Mouse (Mus musculus) mature B cell (primary cell): ENCODE measurements at regions not wholly inside any gene's neighbourhood (a gene's known extent, or its start where the extent isn't known, plus 50 kb on each side); places are given as distances from the start of the nearest gene placed in this dataset.

ENCODE experiments used
- in situ Hi-C: fragments of 300-500 bp; cut with MboI; formaldehyde crosslinking; loops from 2 replicates; pipeline ENCODE4 v1.14.3; 2019

DNA sequence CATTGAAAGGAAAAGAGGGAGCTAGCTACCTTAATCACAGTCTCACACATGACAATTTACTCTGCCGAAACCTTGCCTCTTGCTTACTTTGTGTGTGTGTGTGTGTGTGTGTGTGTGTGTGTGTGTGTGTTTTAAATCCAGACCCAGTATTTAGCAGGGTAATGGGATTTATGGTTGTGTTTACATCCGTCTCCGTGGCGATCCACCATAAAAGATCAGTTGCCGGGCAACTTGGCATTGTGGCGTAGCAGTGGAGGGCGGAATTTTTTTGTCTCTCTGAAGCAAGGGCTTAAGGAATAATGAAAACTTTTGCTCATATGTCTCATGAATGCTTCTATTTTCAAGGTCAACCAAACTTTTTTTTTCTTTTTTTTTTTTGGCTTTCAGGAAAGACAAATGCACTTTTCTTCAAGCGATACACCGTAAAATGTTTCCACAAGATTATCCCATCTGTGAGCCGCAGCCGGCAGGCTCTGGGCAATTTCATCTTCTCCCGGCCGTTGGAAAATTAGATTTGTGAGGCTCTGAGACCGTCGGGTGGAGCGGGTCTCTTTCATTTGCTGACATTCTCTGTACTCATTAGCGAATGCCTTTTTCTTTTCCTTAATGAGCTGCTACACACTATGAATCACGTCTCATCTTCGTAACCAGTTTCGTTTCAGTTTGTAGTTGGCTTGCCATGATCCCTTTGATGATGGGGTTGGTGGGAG lies 53.9 kb upstream of the Ptch1 start:
- in situ Hi-C loops: no loop called here

- in situ Hi-C loops: no loop called here
Observed at GRCm38 (mm10) chr13:63627894-63628287, 54.5 kb upstream of the Ptch1 start.

DNA sequence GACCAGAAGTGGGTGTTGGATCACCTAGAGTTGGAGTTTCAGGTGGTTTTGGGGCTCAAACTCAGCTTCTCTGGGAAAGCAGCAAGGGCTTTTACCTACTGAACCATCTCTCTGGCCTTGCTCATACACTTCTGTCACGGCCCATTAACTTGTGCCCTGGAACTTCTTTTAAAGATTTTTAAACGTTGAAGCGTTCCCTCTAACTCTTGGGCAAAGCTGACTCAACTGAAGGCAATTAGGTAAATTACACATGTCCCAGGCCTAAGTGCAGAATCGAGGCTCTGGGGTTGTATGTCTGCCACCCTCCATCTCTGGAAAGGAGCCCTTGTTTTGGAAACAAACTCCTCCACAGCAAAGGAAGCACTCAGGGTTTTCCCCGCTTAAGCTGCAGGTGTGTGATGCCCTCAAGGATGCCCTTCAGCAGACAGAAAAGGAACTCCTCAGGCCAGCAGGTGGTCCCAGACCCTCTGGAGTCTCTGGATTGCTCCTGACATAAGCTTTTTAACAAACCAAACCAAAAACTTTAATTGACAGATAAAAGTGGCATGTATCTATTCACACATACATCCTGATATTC lies 58.5 kb upstream of the Ptch1 start:
- in situ Hi-C loops: no loop called here

- in situ Hi-C loops: no loop called here
Observed at GRCm38 (mm10) chr13:63634294-63634693, 60.9 kb upstream of the Ptch1 start.

DNA sequence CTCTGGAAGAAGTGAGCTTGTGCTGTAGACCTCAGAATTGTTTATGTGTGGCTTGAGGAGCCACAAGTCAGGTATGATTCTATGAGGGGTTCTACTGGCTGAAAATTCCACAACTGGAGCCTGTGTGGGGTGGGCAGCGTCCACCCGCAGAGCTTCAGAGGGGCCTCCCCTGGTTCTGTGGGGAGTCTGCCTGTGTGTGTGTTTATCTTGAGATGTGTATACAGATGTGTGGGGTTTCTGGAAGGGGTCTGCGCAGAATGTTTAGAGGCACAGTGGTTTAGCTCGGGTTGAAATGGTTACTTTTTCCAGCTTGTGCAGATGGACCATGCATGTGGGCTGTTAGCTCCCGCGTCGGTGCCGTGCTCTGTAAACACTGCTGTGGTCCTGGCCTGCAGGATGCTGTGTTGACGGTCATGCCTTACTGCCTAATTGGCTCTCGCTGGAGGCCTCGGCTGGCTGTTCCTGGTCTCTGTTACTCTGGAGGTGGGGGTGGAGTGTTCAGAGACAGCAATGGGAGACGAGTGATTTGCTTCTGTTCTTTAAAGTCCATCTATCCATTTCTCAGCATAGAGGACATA lies 68.3 kb upstream of the Ptch1 start:
- in situ Hi-C loops: no loop called here

- in situ Hi-C loops: no loop called here
Observed at GRCm38 (mm10) chr13:63642617-63643016, 69.2 kb upstream of the Ptch1 start.

- in situ Hi-C loops: no loop called here
Observed at GRCm38 (mm10) chr13:63643394-63643793, 70.0 kb upstream of the Ptch1 start.

DNA sequence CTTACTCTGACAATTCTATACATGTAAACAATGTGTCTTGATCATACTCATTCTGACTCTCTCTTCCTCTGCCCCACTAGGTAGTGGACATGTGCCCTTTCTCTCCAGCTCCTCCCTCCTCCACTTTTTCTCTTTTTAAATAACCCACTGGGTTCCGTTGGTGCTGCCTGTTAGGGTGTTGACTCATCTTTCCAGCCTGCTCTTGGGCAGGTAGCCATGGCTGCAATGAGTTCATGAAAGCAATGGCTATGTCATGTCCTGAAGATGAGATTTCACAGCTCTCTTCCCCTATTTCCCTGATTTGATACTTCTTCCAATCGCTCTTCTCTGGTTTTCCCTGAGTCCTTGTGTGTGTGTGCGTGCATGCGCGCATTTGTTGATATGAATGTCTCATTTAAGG lies 70.9 kb upstream of the Ptch1 start:
- in situ Hi-C loops: no loop called here

GRCm38 (mm10) chr13:63649058-63649647 lies 75.8 kb upstream of the Ptch1 start:
- in situ Hi-C loops: no loop called here

DNA sequence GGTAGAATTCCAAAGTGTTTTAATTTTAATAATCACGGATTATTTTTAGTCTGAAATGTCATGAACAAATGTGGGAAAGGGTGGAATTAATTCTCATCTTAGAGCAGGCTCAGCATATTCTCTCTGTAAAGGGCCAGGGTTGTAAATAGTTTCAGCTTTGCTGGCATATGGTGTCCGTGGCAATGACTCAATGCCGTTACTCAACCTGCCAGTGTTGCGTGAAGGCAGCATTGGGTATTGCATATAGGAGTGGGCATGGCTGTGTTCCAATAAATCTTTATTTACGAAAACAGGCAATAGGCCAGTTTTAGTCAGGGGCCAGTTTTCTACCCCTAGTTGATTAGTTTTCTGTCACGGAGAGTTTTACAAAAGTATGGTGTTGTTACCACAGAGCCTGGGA lies 81.1 kb upstream of the Ptch1 start:
- in situ Hi-C loops: no loop called here

- in situ Hi-C loops: no loop called here
Observed at GRCm38 (mm10) chr13:63657115-63657514, 83.7 kb upstream of the Ptch1 start.

DNA sequence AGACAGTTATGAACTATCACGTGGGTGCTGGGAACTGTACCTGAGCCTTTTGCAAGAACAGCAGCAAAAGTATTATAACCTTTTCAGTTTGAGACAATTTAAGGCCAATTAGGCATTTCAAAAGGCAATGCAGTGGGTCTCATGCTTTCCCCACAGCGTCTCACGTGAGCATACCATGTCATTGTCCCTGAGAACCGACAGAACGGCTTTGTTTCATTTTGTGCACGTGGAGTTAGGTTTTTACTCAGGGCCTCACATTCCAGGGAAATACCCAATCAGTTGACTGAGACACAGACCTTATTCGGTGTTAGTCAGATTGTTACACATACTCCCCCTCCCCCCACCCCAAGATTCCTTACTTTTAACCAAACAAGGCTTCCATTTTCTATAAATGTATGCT lies 86.0 kb upstream of the Ptch1 start:
- in situ Hi-C loops: no loop called here

DNA sequence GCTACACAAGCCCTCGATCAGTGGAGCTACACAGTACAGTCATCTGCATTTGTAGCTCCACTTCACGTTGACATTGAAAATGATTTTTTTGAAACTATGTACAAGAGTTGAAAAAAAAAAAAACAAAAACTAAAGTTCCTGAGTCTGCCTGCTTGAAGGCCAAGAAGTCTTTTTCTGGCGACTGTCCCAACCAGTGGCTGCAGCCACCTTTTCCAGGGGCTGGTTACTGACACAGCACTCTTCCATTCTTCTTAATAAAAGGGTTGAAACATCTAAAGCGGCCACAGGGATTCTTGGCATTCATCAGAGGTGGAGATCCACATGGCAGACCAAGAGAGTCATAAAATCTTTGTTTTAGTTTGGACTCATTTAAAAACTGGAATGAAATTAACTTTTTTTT lies 87.0 kb upstream of the Ptch1 start:
- in situ Hi-C loops: no loop called here

- in situ Hi-C loops: no loop called here
Observed at GRCm38 (mm10) chr13:63668576-63668975, 95.2 kb upstream of the Ptch1 start.

GRCm38 (mm10) chr13:63669031-63669430 lies 95.6 kb upstream of the Ptch1 start:
- in situ Hi-C loops: no loop called here

DNA sequence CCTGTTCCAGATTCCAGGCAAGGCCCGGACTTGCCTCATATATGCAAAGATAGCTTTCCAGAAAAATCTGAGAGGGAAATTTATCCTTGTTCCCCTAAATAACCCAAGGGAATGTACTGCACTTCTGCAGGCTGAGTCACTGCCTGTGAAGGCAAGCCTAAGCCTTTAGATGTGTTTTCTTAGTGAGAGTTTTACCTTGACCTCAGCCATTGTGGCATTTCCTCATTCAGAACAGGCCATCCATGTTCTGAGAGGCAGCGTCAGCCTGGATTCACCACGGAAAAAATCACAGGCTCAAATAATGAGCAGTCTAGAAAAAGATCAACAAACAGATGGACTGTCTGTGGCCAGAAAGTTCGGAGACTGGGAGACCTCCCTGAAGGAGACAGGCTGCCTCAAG lies 99.0 kb upstream of the Ptch1 start:
- in situ Hi-C loops: no loop called here

- in situ Hi-C loops: loop anchor here (25.0 kb wide), 1 partner anchor 360 kb away; no protein-coding TSS in a partner anchor
Observed at GRCm38 (mm10) chr13:63677696-63678095, 104.3 kb upstream of the Ptch1 start.

- in situ Hi-C loops: loop anchor here (25.0 kb wide), 1 partner anchor 359 kb away; no protein-coding TSS in a partner anchor
Observed at GRCm38 (mm10) chr13:63678265-63679260, 105.2 kb upstream of the Ptch1 start.

- in situ Hi-C loops: loop anchor here (25.0 kb wide), 1 partner anchor 355 kb away; no protein-coding TSS in a partner anchor
Observed at GRCm38 (mm10) chr13:63682341-63682740, 108.9 kb upstream of the Ptch1 start.

GRCm38 (mm10) chr13:63691974-63692373 lies 118.6 kb upstream of the Ptch1 start:
- in situ Hi-C loops: loop anchor here (25.0 kb wide), 1 partner anchor 345 kb away; no protein-coding TSS in a partner anchor

DNA sequence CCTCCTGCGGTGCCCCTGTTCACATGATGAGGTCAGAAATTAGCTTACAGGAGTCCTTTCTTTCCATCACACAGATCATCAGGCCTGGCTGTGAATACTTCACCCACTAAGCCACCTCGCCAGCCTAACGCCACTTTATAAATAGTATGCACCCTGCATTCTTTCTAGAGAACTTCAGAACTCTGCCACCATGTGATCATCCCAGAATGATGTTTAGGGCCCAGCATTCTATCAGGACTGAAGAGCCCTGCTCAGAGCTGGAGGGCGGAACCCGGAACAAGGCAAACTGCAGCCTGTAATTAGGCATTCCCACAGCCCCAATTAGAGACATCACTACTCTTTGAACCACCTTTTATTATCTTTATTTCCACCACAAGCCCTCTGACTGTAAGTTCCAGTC lies 120.2 kb upstream of the Ptch1 start:
- in situ Hi-C loops: loop anchor here (25.0 kb wide), 1 partner anchor 344 kb away; no protein-coding TSS in a partner anchor
